Mouse (Mus musculus) stomach, embryonic 14.5 days (tissue): ENCODE results near the gene Acoxl. TPM values are rescaled to one million over a fixed set of nuclear protein-coding genes. Genes with fewer than 3 reads are reported as not detected.

Source experiments
- ATAC-seq: fragments of 200-750 bp; cut with Nextera tagmentation; 2 replicates; pipeline ENCODE4 v1.8.0; 2017; ENCODE audit warnings: low read depth, moderate TSS enrichment; ENCODE audit not compliant: insufficient number of reproducible peaks, insufficient read depth, low FRiP score
- H3K27ac ChIP-seq: fragments of 300-500 bp; sonication (generic); 2 replicates; pipeline ENCODE4 v1.5.1; 2014; ENCODE audit warnings: mild to moderate bottlenecking, low read length, moderate library complexity, mixed read lengths
- H3K27me3 ChIP-seq: fragments of 300-500 bp; sonication (generic); 2 replicates; pipeline ENCODE4 v1.6.1; 2014; ENCODE audit warnings: low read length, control low read depth, mixed read lengths; ENCODE audit not compliant: control insufficient read depth, insufficient read depth
- H3K36me3 ChIP-seq: fragments of 300-500 bp; sonication (generic); 2 replicates; pipeline ENCODE4 v1.6.1; 2014; ENCODE audit warnings: mild to moderate bottlenecking, control low read depth, low read length, moderate library complexity, mixed read lengths; ENCODE audit not compliant: control insufficient read depth, insufficient read depth
- H3K4me1 ChIP-seq: fragments of 300-500 bp; sonication (generic); 2 replicates; pipeline ENCODE4 v1.6.1; 2014; ENCODE audit warnings: low read length, control low read depth, mixed read lengths; ENCODE audit not compliant: control insufficient read depth, insufficient read depth
- H3K4me2 ChIP-seq: fragments of 300-500 bp; sonication (generic); replicated peaks from 2 replicates; pipeline ENCODE4 v1.6.1; 2014; ENCODE audit warnings: low read depth, low read length, control low read depth
- H3K4me3 ChIP-seq: fragments of 300-500 bp; sonication (generic); 2 replicates; pipeline ENCODE4 v1.5.1; 2014; ENCODE audit warnings: low read depth, low read length, control low read depth
- H3K9ac ChIP-seq: fragments of 300-500 bp; sonication (generic); replicated peaks from 2 replicates; pipeline ENCODE4 v1.6.1; 2014; ENCODE audit warnings: low read depth, mild to moderate bottlenecking, control low read depth, low read length, moderate library complexity, mixed read lengths
- H3K9me3 ChIP-seq: fragments of 300-500 bp; sonication (generic); 2 replicates; pipeline ENCODE4 v1.6.1; 2016; ENCODE audit warnings: low read depth, low read length, control low read depth; ENCODE audit not compliant: control insufficient read depth
- WGBS: fragments of 180-500 bp; shearing (Covaris S2); extraction: QIAGEN DNeasy Blood & Tissue Kit; methylation state at CpG from one replicate; pipeline ENCODE4 v1.1.7; 2014; 5-methylcytosine and 5-hydroxymethylcytosine counted together
- microRNA-seq: library from miRNA; unstranded; fragments of <30 nt; microRNA quantifications from one replicate; pipeline ENCODE4, GENCODE M21; 2016
- polyA plus RNA-seq: library from polyadenylated mRNA; unstranded; fragments of >200 nt; fragmentation: Nextera tagmentation; extraction: Ambion mirVana; gene quantifications from 2 replicates; pipeline ENCODE4 v1.2.1, GENCODE M21; 2014

Gene Acoxl
- polyA plus RNA-seq, 1 experiment from 2014 or later: 0.16 TPM

- no peaks in the 10 kb centered on the region for H3K9me3 ChIP-seq
- 60% methylated on average over 13 of the region's 13 CpGs for WGBS
- H3K9ac ChIP-seq: no peak overlapping the region
- no peaks in the 10 kb centered on the region for H3K36me3 ChIP-seq
- no peaks in the 10 kb centered on the region for H3K27me3 ChIP-seq
- H3K27ac ChIP-seq: no peak overlapping the region; the same call in 1 of the 2 replicates
- H3K4me3 ChIP-seq: no peak overlapping the region
- H3K4me2 ChIP-seq: no peak overlapping the region
- ATAC-seq: peak; percentile 23; the same call in 1 of the 2 replicates
- peaks cover 8% of the 10 kb centered on the region; the same call in 1 of the 2 replicates for H3K4me1 ChIP-seq
Observed at GRCm38 (mm10) chr2:128166623-128167423, 328.1 kb downstream of the Acoxl start.

GRCm38 (mm10) chr2:128167930-128168329, 329.3 kb downstream of the Acoxl start:
- Histone ChIP-seq H3K4me1 (peaks cover 8% of the 10 kb centered on the region; the same call in 1 of the 2 replicates), H3K36me3 (no peaks in the 10 kb centered on the region), H3K27me3 (no peaks in the 10 kb centered on the region), H3K4me2 (no peak overlapping the region), H3K9ac (no peak overlapping the region), H3K9me3 (no peaks in the 10 kb centered on the region), H3K4me3 (no peak overlapping the region), H3K27ac (no peak overlapping the region)
- 90% methylated on average over 12 of the region's 12 CpGs for WGBS
- no peak for ATAC-seq

DNA sequence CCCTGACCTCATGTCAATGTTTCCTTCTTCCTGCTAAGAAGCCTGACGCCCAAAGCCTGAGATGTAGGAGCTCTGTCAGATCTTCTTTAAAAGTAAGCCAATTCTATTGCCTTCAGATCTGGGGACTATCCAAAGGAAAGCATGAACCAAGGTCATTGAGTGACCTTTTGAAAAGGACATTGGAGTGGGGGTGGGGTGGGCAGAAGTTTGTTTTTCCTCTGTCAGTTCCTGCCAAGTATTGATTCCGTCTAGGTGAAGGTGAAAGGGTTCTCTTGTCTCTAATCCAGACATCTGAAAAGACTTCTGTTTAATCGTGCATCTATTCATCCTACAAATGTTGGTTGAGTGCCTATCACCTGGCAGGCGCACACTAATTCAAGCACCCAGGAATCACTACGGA, 330.8 kb downstream of the Acoxl start:
- no peak for ATAC-seq
- Histone ChIP-seq H3K9ac (no peak overlapping the region), H3K36me3 (no peaks in the 10 kb centered on the region), H3K27ac (no peak overlapping the region), H3K4me2 (no peak overlapping the region), H3K4me3 (no peak overlapping the region), H3K4me1 (peaks cover 8% of the 10 kb centered on the region; the same call in 1 of the 2 replicates), H3K27me3 (no peaks in the 10 kb centered on the region), H3K9me3 (no peaks in the 10 kb centered on the region)
- 68% methylated on average over 5 of the region's 5 CpGs for WGBS

GRCm38 (mm10) chr2:128169972-128170371, 331.3 kb downstream of the Acoxl start:
- Histone ChIP-seq H3K27ac (no peak overlapping the region), H3K4me2 (no peak overlapping the region), H3K4me3 (no peak overlapping the region), H3K36me3 (no peaks in the 10 kb centered on the region), H3K9ac (no peak overlapping the region), H3K27me3 (no peaks in the 10 kb centered on the region), H3K9me3 (no peaks in the 10 kb centered on the region), H3K4me1 (peaks cover 13% of the 10 kb centered on the region; the same call in 1 of the 2 replicates)
- WGBS: 61% methylated on average over 11 of the region's 11 CpGs
- no peak for ATAC-seq

GRCm38 (mm10) chr2:128170614-128171013, 331.9 kb downstream of the Acoxl start:
- no peak overlapping the region for H3K27ac ChIP-seq
- 86% methylated on average over 3 of the region's 3 CpGs for WGBS
- no peak for ATAC-seq

GRCm38 (mm10) chr2:128172266-128172665, 333.6 kb downstream of the Acoxl start:
- H3K36me3 ChIP-seq: no peaks in the 10 kb centered on the region
- ATAC-seq: peak; percentile 28; the same call in 1 of the 2 replicates
- H3K4me3 ChIP-seq: no peak overlapping the region
- H3K9ac ChIP-seq: no peak overlapping the region
- WGBS: 80% methylated on average over 5 of the region's 5 CpGs
- H3K27ac ChIP-seq: no peak overlapping the region
- no peaks in the 10 kb centered on the region for H3K9me3 ChIP-seq
- no peak overlapping the region for H3K4me2 ChIP-seq
- no peaks in the 10 kb centered on the region for H3K27me3 ChIP-seq
- H3K4me1 ChIP-seq: peaks cover 19% of the 10 kb centered on the region

More at GRCm38 (mm10) chr2:128170614-128171013, 331.9 kb downstream of the Acoxl start:
- no peak overlapping the region for H3K4me3 ChIP-seq
- no peak overlapping the region for H3K9ac ChIP-seq
- no peaks in the 10 kb centered on the region for H3K36me3 ChIP-seq
- H3K9me3 ChIP-seq: no peaks in the 10 kb centered on the region
- peaks cover 18% of the 10 kb centered on the region; the same call in 1 of the 2 replicates for H3K4me1 ChIP-seq
- no peak overlapping the region for H3K4me2 ChIP-seq
- H3K27me3 ChIP-seq: no peaks in the 10 kb centered on the region

Small RNA genes within 50 kb of the gene (microRNA-seq; reads per million reads assigned to microRNA genes)
- not detected for gene Gm22411

Other genes with a start within 250 kb of the Acoxl start
- gene Mal, start 182.2 kb upstream of the Acoxl start, polyA plus RNA-seq: 7.0 and 10.4 TPM in 2 replicates
- gene Mall, start 108.9 kb upstream of the Acoxl start, polyA plus RNA-seq: 8.9 and 11.0 TPM in 2 replicates
- 22.9 and 23.2 TPM in 2 replicates for gene Nphp1, start 50.0 kb upstream of the Acoxl start, polyA plus RNA-seq
- gene Mtln, start 46.4 kb upstream of the Acoxl start, polyA plus RNA-seq: 37.1 and 37.2 TPM in 2 replicates
- 24.7 and 27.5 TPM in 2 replicates for gene Bub1, start 7.0 kb upstream of the Acoxl start, polyA plus RNA-seq